Mouse (Mus musculus) heart, postnatal 14 days (tissue): ENCODE measurements around the gene Wdr82. TPM values are rescaled to one million over a fixed set of nuclear protein-coding genes. Genes with fewer than 3 reads are reported as not detected.

Experiments used
- DNase-seq, 2 experiments: peaks; one replicate each; pipeline ENCODE4 v3.0.0; 2021 to 2022
- intact Hi-C: fragments of 180-260 bp; cut with DNase I; formaldehyde crosslinking; loops from one replicate; pipeline ENCODE4 v1.15.1; 2025
- long read RNA-seq, 2 experiments: library from polyadenylated mRNA; stranded (forward); transcript quantifications; one replicate each; pipeline ENCODE4 v2.0.0; 2021
- total RNA-seq, 2 experiments: library from RNA; stranded (reverse); gene quantifications; 2 replicates each; pipeline ENCODE4 v1.2.3; 2021

Wdr82 gene
- 10 to 100 TPM; 54.4 to 63.1 TPM for total RNA-seq
- long read RNA-seq, experiment 1, transcript Wdr82-201 (9 exons, 3,747 nt): major isoform, 5 of 11 reads
- long read RNA-seq, experiment 1, partial matches to known transcripts: 1 of 11 reads
- long read RNA-seq, experiment 1, other reads (novel, unspliced or antisense): 5 of 11 reads
- long read RNA-seq, experiment 2, transcript Wdr82-201 (9 exons, 3,747 nt): major isoform, 5 of 11 reads
- long read RNA-seq, experiment 2, partial matches to known transcripts: 1 of 11 reads
- long read RNA-seq, experiment 2, other reads (novel, unspliced or antisense): 5 of 11 reads

- intact Hi-C loops: loop anchor here (2.0 kb wide), 1 partner anchor 42 kb away; no protein-coding TSS in a partner anchor
- DNase-seq: peak; percentile 90 to 91
Observed at GRCm38 (mm10) chr9:106170556-106171345, at the start of gene Wdr82. TSS of gene Wdr82 (plus strand) at chr9:106170928.

DNA sequence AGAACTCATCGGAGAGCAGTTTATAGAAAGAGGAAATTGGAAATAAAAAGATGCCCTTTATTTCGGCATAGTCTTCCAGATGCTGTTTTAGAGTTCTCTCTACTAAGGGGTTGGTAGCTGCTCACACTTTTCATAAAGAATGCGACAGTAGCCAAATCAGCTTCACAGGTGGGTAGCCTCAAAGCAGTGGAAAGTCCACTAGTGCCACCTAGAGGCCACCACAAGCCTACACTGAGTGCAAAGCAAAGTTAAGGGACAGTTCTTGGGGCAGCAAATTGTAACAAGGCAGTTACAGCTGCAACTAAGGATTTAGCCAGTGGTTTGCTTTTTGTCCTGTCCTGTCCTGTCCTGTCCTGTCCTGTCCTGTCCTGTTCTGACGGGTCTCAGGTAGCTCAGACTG lies 47.1 kb upstream of the Wdr82 start:
- DNase-seq: peak; percentile 18 to 44
- intact Hi-C loops: no loop called here

GRCm38 (mm10) chr9:106126786-106127251 lies 43.9 kb upstream of the Wdr82 start:
- intact Hi-C loops: no loop called here
- no peak for DNase-seq

DNA sequence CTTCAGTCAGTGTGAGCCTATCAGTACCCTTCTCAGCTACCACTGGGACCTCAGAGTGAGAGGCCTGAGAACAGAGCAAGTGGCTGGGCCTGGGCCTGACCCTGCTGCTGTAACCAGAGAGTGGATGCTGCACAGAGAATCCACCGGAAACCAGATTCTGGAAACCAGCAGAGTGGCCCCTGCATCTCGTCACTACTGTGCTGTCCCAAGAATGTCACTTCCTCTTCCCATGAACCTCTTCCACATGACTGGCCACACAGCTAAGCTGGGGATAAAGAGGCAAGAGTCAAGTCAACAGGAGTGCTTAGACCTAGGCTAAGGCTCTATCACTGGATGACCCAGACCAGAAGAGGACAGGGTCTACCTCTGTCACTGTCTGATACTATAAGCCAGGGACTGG lies 41.7 kb upstream of the Wdr82 start:
- DNase-seq: no peak
- intact Hi-C loops: no loop called here

- intact Hi-C loops: no loop called here
- no peak for DNase-seq
Observed at GRCm38 (mm10) chr9:106130250-106130649, 40.5 kb upstream of the Wdr82 start.

- DNase-seq: no peak
- intact Hi-C loops: no loop called here
Observed at GRCm38 (mm10) chr9:106137671-106138216, 33.0 kb upstream of the Wdr82 start.

DNA sequence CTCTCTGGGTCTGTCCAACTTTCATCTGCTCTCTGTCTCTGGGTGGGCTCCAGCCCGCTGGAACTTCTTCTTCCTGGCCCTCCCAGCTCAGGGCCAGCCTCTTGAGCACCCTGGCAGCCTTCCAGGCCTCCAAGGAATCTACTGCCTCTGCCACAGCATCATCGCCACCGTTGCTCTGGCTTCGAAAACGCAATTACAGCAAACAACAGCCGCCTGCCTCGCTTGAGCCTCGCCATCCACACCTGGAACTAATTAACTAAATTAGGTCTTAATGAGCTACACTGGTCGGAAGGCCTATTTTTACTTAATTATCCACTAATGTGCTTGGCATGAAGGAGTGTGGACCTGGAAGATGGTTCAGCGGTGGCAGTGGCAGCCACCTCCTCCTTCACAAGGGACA lies 31.0 kb upstream of the Wdr82 start:
- intact Hi-C loops: no loop called here
- peak in 1 of 2 experiments; percentile 22 for DNase-seq

DNA sequence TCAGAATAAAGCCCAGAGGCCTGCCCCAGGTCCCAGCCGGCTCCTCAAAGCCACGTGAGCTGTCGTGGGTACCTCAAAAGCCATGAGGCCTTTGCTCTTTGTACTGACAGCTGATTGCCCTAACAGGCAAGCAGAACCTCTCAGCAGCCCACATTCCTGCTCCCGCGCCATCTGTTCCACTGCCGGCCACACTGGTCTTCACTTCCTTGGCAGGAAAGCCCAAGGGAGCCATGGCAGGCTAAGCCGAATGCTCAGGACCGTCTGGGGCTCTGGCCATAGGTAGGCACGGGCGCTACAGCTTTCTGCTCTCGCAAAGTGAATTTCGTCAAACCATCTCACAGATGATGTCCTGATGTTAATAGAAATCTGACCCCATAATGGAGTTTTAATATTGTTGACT lies 28.8 kb upstream of the Wdr82 start:
- intact Hi-C loops: no loop called here

GRCm38 (mm10) chr9:106144176-106144575 lies 26.6 kb upstream of the Wdr82 start:
- DNase-seq: no peak
- intact Hi-C loops: no loop called here

More for the DNA sequence above, 28.8 kb upstream of the Wdr82 start:
- no peak for DNase-seq

GRCm38 (mm10) chr9:106145582-106145981 lies 25.1 kb upstream of the Wdr82 start:
- intact Hi-C loops: no loop called here

GRCm38 (mm10) chr9:106147281-106147680 lies 23.4 kb upstream of the Wdr82 start:
- intact Hi-C loops: no loop called here
- DNase-seq: no peak

More at GRCm38 (mm10) chr9:106145582-106145981, 25.1 kb upstream of the Wdr82 start:
- DNase-seq: no peak

DNA sequence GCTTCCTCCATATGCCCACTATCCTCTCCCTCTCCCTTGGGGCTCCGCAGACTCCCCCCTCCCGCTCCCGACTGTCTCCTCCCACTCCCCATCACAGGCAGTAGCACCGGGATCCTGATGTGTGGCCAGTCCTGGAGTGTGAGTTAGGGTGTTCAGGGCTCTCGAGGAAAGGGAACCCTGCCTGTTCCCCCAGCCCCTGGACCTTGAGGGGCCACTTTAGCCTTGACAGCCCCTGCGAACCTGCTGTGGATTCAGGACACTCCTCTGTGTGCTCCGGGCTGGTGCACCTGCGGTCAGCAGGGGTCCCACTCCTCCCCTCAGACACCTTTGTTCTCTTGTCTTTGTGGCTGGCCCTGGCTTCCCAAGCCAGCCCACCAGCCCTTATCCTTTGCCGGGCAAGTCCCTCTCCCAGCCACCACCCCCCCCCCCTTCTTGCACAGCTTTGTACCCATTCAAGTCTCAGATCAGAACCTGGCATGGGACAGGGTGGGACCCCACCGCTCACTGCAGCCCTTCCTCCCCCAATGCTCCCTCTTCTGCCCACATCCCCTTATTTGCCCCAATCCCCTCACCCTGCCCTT lies 22.8 kb upstream of the Wdr82 start:
- intact Hi-C loops: no loop called here

DNA sequence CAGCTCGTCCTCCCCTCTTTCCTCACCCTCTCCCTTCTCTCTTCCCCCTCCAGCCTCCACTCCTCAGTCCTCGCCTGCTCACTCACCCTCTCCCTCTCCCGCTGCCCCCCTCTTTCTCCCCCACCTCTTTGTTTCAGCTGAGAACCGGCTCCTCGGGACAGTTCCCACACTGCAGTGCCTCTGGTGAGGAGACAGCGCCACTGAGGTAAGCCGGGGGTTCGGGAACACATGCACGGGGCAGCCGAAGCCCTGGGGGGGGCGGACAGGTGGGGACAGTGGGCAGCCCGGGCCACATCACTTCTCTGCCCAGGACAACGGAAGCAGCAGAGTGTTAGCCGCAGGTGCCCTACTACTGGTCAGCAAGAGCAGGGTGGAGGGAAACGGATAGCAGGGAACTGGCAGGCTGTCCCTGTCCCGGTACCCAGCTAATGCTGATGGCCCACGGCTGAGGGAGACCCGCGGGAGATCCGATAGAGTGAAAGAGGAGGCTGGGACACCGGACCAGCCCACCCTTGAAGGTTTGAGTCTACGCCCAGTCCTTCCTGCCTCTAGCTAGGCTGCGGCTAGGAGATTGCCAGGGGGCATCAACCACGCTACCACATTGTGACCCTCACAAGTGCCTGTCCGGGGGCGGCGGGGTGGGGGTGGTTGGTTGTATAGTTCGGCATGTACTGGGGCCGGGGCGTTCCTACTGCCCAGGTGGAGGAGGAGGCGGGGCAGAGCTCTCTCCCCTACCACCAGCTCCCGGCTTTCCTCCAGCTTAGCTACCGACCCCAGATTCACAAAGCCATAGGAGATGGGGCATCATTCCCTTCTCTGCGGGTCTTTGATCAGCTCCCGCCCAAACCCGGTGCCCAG lies 22.0 kb upstream of the Wdr82 start:
- DNase-seq: no peak
- intact Hi-C loops: no loop called here

More for the DNA sequence above, 22.8 kb upstream of the Wdr82 start:
- DNase-seq: no peak

DNA sequence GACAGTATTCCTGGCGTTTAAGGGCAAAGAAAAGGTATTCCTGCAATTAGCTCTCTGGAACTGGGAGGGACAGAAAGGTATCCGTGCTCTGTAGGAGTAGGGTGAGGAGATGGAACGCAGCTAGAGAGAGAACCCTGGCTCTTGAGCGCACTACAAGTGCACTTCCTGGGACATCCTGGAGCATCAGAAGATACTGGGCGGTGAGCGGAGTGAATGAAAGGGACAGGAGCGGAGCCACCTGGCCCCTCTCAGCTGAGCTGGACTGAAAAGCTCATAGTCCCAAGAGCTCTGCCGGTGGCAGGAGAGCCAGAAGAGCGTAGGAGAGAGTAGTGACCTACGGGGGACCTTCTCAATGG lies 21.4 kb upstream of the Wdr82 start:
- intact Hi-C loops: no loop called here
- no peak for DNase-seq

DNA sequence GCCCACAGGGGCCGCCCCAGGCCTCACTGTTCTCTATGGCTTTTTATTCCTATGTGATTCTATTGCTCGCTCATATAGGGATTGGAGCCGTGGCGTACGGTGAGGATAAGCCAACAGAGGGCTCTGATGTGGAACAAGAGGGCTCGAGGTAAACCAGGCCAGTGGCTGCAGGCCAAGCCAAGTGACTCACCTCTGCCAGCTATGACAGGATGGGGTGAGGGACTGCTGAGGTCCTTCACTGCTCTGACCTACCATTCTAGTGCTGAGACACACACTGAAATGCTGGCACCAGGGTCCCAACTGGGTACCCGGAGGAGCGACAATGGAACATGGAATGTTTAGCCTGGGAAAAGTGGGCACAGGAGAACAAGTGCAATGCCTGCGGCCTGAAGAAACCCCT lies 16.6 kb upstream of the Wdr82 start:
- no peak for DNase-seq
- intact Hi-C loops: no loop called here

- intact Hi-C loops: loop anchor here (5.0 kb wide), 2 partner anchors 56 to 121 kb away; no protein-coding TSS in a partner anchor
- DNase-seq: peak; percentile 30 to 61
Observed at GRCm38 (mm10) chr9:106156419-106156818, 14.3 kb upstream of the Wdr82 start.

DNA sequence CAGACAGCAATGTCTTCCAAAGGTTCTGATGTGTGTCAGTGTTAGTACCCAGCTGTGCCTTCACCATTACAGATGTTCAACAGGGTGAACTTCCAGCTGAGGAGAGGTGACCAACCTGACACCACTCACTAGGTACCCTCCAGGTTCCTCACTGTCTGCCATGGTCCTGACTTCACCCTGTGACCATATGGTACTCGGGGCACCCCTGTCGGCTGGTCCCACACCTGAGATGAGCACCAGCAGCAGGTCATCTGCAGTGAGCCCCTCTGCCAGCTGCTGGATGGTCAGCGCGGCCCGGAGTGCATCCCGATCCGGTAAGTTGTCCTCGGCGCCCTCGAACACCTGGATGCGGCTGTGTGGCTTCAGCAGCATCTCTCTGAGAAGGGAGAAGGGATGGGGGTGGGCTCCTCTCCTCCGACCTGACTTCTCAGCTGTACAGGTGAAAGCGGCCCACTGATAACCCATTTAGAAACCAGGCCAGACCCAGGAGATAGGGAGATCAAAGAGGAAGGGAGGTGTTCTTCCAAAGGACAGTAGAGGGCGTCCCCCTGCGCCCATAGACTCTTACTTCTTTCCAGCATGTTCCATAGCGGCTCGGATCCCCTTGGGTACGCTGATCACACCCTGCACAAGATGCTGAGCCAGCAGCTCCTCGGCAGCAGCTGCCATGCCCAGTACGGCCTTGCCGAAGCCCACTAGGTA lies 13.7 kb upstream of the Wdr82 start:
- no peak for DNase-seq
- intact Hi-C loops: loop anchor here (5.0 kb wide), 2 partner anchors 55 to 120 kb away; no protein-coding TSS in a partner anchor

DNA sequence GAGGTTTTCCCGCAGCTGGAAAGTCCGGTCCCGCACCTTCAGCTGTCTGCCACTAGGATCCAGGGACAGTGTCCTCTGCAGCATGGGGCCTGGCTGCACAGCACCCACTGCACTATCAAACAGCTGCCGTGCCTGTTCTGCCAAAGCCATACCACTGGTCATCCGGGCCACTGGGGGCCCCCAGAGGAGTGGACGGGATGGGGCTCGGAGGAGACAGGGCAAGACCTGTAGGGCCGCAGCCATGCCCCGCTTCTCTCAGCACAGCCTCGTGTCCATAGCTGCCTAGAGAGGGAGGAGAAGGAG lies 13.2 kb upstream of the Wdr82 start:
- intact Hi-C loops: loop anchor here (5.0 kb wide), 2 partner anchors 55 to 120 kb away; no protein-coding TSS in a partner anchor
- DNase-seq: no peak

DNA sequence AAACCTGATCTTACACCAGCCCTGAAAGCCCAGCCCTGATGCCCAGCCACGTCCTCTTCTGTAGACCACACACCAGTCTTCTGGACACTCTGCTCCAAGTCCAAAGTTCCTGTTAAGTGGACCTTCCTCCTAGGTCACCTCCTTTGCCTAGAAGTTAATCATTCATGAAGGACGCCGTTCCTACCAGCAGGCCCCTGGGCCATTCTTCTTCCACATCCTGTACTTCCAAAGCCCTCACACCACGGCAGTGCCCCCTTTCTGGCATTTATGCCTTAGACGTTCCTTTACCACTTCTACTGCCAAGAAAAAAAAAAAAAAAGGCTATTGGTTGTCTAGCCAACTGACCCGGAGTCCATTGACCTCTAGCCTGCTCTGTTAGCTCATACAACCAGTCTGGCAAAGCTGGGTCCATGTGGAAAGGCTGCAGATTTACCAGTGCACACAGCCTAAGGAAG lies 12.7 kb upstream of the Wdr82 start, which contains the start of gene Glyctk:
TSS of gene Glyctk (minus strand) at position 102 of the 455 bp plus-strand sequence.
- DNase-seq: no peak
- intact Hi-C loops: loop anchor here (5.0 kb wide), 2 partner anchors 54 to 119 kb away; no protein-coding TSS in a partner anchor
